Mouse (Mus musculus) megakaryocyte, embryonic 14.5 days (primary cell): ENCODE measurements around the gene Arhgap24.

ENCODE experiments used
- FLI1 ChIP-seq: IDR thresholded peaks from 2 replicates; pipeline ENCODE4 v1.6.1; 2012; ENCODE audit warnings: low read length, inconsistent platforms, mixed read lengths
- GATA1 ChIP-seq: IDR thresholded peaks from 3 replicates; pipeline ENCODE4 v1.6.1; 2012; ENCODE audit warnings: mixed read lengths, low read length, inconsistent platforms, borderline replicate concordance

- TF ChIP-seq GATA1: no peak
- TF ChIP-seq FLI1: no peak
These were observed 148.2 kb downstream of the Arhgap24 start for GRCm38 (mm10) chr5:102629362-102629771.
